Mouse (Mus musculus) heart, embryonic 14.5 days (tissue): ENCODE results near the gene Ralgps1. TPM values are rescaled to one million over a fixed set of nuclear protein-coding genes. Genes with fewer than 3 reads are reported as not detected.

Experiments
- ATAC-seq: fragments of 200-750 bp; cut with Nextera tagmentation; 2 replicates; pipeline ENCODE4 v1.8.0; 2017; ENCODE audit warnings: low read depth, moderate TSS enrichment; ENCODE audit not compliant: insufficient number of reproducible peaks, insufficient read depth, low FRiP score
- H3K27ac ChIP-seq, 2 experiments: fragments of 200-500 bp in 1 of 2; fragments of 300-500 bp in 1 of 2; sonication (generic) in 1 of 2; replicated peaks in 1 of 2; 2 replicates each; pipeline ENCODE4 v1.5.1; 2012 to 2014; ENCODE audit warnings: low read depth in 2 of 2, low read length in 2 of 2, control low read depth in 1 of 2, mild to moderate bottlenecking in 1 of 2, mixed read lengths in 1 of 2; ENCODE audit not compliant: control insufficient read depth in 1 of 2, insufficient read depth in 1 of 2
- H3K27me3 ChIP-seq: fragments of 300-500 bp; sonication (generic); 2 replicates; pipeline ENCODE4 v1.6.1; 2014; ENCODE audit warnings: mild to moderate bottlenecking, low read length, control low read depth; ENCODE audit not compliant: control insufficient read depth, insufficient read depth
- H3K36me3 ChIP-seq: fragments of 300-500 bp; sonication (generic); 2 replicates; pipeline ENCODE4 v1.6.1; 2014; ENCODE audit warnings: mild to moderate bottlenecking, control low read depth, low read length, mixed read lengths; ENCODE audit not compliant: control insufficient read depth, insufficient read depth
- H3K4me1 ChIP-seq, 2 experiments: fragments of 200-500 bp in 1 of 2; fragments of 300-500 bp in 1 of 2; sonication (generic) in 1 of 2; 2 replicates each; pipeline ENCODE4 v1.6.1; 2012 to 2014; ENCODE audit warnings: low read length in 2 of 2, control low read depth in 1 of 2, mixed read lengths in 1 of 2; ENCODE audit not compliant: control insufficient read depth in 2 of 2, insufficient read depth in 2 of 2
- H3K4me2 ChIP-seq: fragments of 300-500 bp; sonication (generic); 2 replicates; pipeline ENCODE4 v1.6.1; 2014; ENCODE audit warnings: mild to moderate bottlenecking, low read length
- H3K4me3 ChIP-seq, 2 experiments: fragments of 200-500 bp in 1 of 2; fragments of 300-500 bp in 1 of 2; sonication (generic) in 1 of 2; 2 replicates each; pipeline ENCODE4 v1.5.1; 2012 to 2014; ENCODE audit warnings: low read length in 2 of 2, mild to moderate bottlenecking in 2 of 2, control low read depth in 1 of 2, low read depth in 1 of 2, moderate library complexity in 1 of 2; ENCODE audit not compliant: control insufficient read depth in 1 of 2, insufficient read depth in 1 of 2
- H3K9ac ChIP-seq: fragments of 300-500 bp; sonication (generic); 2 replicates; pipeline ENCODE4 v1.6.1; 2014; ENCODE audit warnings: mild to moderate bottlenecking, low read length
- H3K9me3 ChIP-seq: fragments of 300-500 bp; sonication (generic); 2 replicates; pipeline ENCODE4 v1.6.1; 2016; ENCODE audit warnings: low read length, control low read depth; ENCODE audit not compliant: control insufficient read depth
- WGBS: fragments of 180-500 bp; shearing (Covaris S2); extraction: QIAGEN DNeasy Blood & Tissue Kit; methylation state at CpG from one replicate; pipeline ENCODE4 v1.1.7; 2014; 5-methylcytosine and 5-hydroxymethylcytosine counted together
- polyA plus RNA-seq: library from polyadenylated mRNA; unstranded; fragments of >200 nt; fragmentation: Nextera tagmentation; extraction: Ambion mirVana; gene quantifications from 2 replicates; pipeline ENCODE4 v1.2.1, GENCODE M21; 2014

The Ralgps1 gene
- polyA plus RNA-seq = 6.7 and 7.5 TPM in 2 replicates

DNA sequence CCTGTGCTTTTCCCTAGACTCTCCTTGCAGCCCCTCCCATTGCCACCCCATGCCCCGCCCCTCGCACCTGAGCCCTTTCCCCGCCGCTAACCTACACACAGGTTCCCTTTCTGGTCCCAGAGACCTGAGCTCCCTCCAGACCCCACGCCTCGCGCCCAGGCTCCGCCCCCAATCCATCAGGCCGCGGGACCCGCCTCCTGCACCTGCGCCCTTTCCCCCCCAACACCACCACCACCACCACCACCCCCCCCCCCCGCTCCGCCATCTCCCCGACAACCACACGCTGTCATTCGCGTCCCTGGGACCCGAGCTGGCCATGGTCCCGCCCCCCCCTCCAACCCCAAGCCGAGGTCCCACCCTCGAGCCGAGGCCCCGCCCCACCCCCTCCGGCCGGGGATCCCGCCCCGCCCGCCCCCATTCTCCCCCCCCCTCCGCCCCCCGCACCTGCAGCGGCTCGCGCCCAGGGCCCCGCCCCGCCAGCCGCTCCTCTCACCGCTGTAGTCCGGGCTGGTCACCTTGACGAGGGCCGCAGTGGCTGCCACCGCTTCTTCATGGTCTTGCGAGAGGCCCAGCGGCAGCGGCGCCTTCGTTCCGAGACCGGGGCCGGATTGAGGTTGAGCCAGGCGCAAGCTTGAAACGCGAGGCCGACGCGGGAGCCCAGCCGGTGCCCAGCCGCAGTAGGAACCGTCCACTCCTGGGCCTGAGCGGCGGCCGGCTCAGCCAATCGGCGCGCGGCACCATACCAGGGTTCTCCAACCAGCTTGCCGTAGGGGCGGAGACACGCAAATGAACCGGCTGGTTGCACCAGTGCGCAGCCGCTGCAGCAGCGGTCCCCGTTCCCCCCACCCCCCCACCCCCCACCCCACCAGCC lies at the start of gene Ralgps1:
Gene Ralgps1 (minus strand): TSS at position 710 of the 871 bp plus-strand sequence.
- Histone ChIP-seq H3K4me2 (peak within 1 kb of the TSS; percentile 76), H3K27me3 (no peaks in the 10 kb centered on the region), H3K27ac (peak within 1 kb of the TSS; percentile 86 to 93), H3K4me1 (0 out of 4 replicates have a peak, but pooled peaks cover 0 to 3% of the 10 kb centered on the region in 2 experiments), H3K4me3 (peak within 1 kb of the TSS; percentile 66 to 67), H3K9ac (peak within 1 kb of the TSS; percentile 78), H3K36me3 (no peaks in the 10 kb centered on the region), H3K9me3 (no peaks in the 10 kb centered on the region)
- WGBS = under 1% methylated on average over 46 of the region's 74 CpGs
- ATAC-seq = peak; percentile 99

DNA sequence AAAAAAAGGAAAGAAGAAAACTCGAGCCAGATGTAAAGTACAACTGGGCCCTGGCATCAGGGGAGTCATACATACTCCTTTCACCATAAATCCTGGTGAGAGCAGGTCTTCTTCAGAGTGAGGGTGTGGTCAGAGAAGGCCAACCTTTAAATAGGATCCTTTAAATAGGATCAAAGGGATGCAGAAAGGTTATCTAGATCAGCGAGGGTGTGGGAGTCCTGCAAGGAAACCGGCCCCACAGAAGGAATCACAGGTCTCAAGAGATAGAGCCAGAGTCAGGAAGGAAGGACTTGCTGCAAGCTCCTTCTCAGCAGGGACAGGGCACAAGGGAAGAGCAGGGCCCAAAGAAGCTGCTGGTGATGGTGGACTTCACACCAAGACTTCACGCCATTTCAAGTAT lies 46.2 kb upstream of the Ralgps1 start:
- 46% methylated on average over 4 of the region's 4 CpGs for WGBS

DNA sequence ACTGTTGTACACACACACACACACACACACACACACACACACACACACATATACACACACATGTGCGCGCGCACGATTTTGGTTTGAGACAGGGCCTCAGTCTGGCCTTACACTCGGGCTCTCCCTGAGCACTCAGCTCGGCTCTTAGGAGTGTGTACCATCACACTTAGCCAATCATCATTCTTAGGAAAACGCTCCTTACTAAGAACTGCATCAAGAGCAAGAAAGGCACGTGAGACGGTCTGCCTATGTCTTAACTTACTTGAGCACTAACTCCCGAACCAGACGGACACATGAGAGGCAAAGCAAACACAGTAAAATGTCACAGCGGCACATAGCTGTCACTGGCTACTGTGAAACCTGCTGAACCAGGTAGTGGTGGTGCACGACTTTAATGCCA lies 42.7 kb upstream of the Ralgps1 start:
- Histone ChIP-seq H3K9me3 (no peaks in the 10 kb centered on the region), H3K4me3 (no peak overlapping the region), H3K36me3 (peaks cover 56% of the 10 kb centered on the region), H3K27me3 (no peaks in the 10 kb centered on the region), H3K4me1 (peaks cover 2 to 15% of the 10 kb centered on the region in 2 experiments; a peak in 1 of 4 replicates), H3K4me2 (no peak overlapping the region), H3K27ac (no peak overlapping the region), H3K9ac (no peak overlapping the region)
- ATAC-seq = no peak
- WGBS = 87% methylated on average over 13 of the region's 13 CpGs

More for the DNA sequence above, 46.2 kb upstream of the Ralgps1 start:
- no peak overlapping the region for H3K4me2 ChIP-seq
- H3K4me1 ChIP-seq = peaks cover 2 to 10% of the 10 kb centered on the region in 2 experiments; a peak in 1 of 4 replicates
- peaks cover 45% of the 10 kb centered on the region for H3K36me3 ChIP-seq
- no peak overlapping the region for H3K4me3 ChIP-seq
- no peak overlapping the region for H3K27ac ChIP-seq
- no peaks in the 10 kb centered on the region for H3K9me3 ChIP-seq
- no peaks in the 10 kb centered on the region for H3K27me3 ChIP-seq
- ATAC-seq = no peak
- no peak overlapping the region for H3K9ac ChIP-seq

DNA sequence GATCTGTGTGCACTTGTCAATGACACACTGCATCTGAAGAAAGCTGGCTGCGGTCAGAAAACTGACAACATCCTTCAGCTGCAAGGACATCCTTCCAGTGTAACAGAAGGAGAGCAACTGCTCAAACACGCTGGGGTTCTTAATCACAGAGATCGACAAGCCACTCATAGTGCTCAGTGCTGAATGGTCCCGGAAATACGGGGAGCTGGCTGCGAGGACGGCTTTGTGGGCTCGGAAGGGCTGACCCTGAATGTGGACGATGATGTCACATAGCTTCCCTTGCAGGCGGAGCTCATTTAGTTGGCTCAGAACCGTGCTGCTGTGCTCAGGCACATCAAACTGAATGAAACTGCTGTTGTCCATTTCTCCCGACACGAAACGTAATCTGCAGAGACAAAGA lies 40.8 kb upstream of the Ralgps1 start:
- no peak overlapping the region for H3K9ac ChIP-seq
- no peak for ATAC-seq
- H3K4me1 ChIP-seq = peaks cover 2 to 13% of the 10 kb centered on the region in 2 experiments; a peak in 1 of 4 replicates
- H3K9me3 ChIP-seq = no peaks in the 10 kb centered on the region
- no peak overlapping the region for H3K4me3 ChIP-seq
- H3K36me3 ChIP-seq = peaks cover 57% of the 10 kb centered on the region
- no peak overlapping the region for H3K4me2 ChIP-seq
- H3K27ac ChIP-seq = no peak overlapping the region
- no peaks in the 10 kb centered on the region for H3K27me3 ChIP-seq
- WGBS = 66% methylated on average over 14 of the region's 14 CpGs

DNA sequence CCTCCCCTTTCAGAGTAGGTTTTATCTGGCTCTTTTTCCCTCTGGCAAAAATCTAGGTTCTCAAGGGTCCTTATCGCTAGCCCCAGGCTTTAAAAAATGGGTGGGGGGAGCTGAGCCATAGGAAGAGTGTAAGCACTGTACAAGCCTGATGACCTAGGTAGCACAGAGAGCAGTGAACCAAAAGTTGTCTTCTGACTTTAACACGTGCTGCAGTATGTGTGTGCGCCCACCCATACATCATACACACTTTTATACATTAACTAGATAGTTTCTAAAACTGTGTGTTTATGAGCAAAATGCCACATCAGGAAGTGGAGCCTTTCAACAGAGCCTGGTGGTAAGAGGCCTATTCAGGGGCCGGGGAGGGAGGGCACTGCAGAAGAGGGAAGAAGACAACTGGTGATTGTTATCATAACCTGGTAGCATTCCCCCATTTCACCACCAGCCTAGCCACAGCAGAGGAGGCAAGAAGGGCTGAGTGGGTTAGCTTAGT lies 32.3 kb upstream of the Ralgps1 start:
- Histone ChIP-seq H3K9ac (no peak overlapping the region), H3K36me3 (peaks cover 13% of the 10 kb centered on the region), H3K4me3 (no peak overlapping the region), H3K9me3 (no peaks in the 10 kb centered on the region), H3K27ac (no peak overlapping the region), H3K4me2 (no peak overlapping the region), H3K4me1 (0 out of 4 replicates have a peak, but pooled peaks cover 0 to 3% of the 10 kb centered on the region in 2 experiments), H3K27me3 (no peaks in the 10 kb centered on the region)
- WGBS = 66% methylated on average over 4 of the region's 4 CpGs
- ATAC-seq = no peak

DNA sequence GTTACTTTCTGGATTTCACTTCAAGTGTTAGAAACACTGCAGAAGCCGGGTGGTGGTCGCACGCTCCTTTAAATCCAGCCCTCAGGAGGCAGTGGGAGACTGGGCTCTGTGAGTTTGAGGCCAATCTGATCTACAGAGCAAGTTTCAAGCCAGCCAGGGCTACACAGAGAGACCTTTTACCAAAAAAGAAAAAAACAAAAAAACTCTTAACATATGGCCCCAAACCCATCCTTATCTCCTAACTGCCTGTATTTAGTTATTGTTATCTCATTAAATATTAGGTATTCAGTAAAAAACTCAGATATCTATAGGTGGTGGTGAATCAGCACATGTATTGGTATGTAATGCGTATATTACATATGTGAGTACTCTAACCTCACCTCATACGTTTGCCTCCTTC lies 31.4 kb upstream of the Ralgps1 start:
- no peak overlapping the region for H3K9ac ChIP-seq
- peaks cover 8% of the 10 kb centered on the region; the same call in 1 of the 2 replicates for H3K36me3 ChIP-seq
- H3K4me3 ChIP-seq = no peak overlapping the region
- 0 out of 4 replicates have a peak, but pooled peaks cover 0 to 3% of the 10 kb centered on the region in 2 experiments for H3K4me1 ChIP-seq
- H3K4me2 ChIP-seq = no peak overlapping the region
- no peaks in the 10 kb centered on the region for H3K27me3 ChIP-seq
- no peak for ATAC-seq
- H3K9me3 ChIP-seq = no peaks in the 10 kb centered on the region
- no peak overlapping the region for H3K27ac ChIP-seq
- WGBS = 62% methylated on average over 5 of the region's 5 CpGs

DNA sequence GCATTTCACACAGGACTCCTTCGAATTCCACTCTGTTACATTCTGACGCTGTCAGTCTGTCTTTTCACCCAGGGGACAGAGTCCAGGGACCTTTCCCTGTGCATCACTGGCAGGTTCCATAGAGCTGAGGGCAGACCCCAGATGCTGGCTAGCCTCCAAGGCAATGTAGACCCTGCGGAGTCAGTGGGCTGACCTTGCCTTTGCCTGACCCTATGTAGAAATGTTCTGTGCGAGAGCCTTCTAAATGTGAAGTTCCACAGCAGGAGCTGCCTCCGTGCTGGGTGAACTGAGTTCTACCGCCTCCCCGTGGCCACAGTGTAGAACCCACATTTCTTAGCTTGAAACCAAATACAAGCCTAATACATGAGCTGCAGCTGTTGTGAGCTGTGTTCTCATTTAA lies 30.9 kb upstream of the Ralgps1 start:
- 24% methylated on average over 7 of the region's 7 CpGs for WGBS
- H3K4me3 ChIP-seq = no peak overlapping the region
- peaks cover 8% of the 10 kb centered on the region; the same call in 1 of the 2 replicates for H3K36me3 ChIP-seq
- no peaks in the 10 kb centered on the region for H3K27me3 ChIP-seq
- no peak for ATAC-seq
- H3K27ac ChIP-seq = no peak overlapping the region
- H3K4me1 ChIP-seq = 0 out of 4 replicates have a peak, but pooled peaks cover 0 to 3% of the 10 kb centered on the region in 2 experiments
- no peak overlapping the region for H3K9ac ChIP-seq
- H3K4me2 ChIP-seq = no peak overlapping the region
- H3K9me3 ChIP-seq = no peaks in the 10 kb centered on the region
